16 mouse cellular contexts compared by ENCODE assay signal in the genomic region with DNA sequence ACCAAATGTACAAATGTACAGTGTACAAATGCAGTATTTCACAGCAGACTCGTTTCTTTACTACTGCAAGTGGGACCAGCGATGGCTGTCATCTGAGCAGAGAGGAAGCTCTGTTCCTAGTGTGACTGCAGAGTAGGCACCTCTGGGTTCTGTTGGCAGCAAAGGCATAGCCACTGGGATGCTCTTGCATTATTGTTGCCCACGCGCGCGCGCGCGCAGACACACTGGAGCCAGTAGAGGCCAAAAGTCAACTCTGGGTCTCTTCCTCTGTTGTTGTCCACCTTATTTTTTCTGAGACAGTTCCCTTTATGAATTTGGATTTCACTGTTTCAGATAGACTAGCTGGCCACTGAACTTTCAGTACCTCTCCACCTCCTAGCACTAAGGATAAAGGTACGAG.
"Had no signal": no experiment of that assay in that cellular context is flagged by ENCODE, and none has a peak within 500 bp of the region (broad histone marks: within the 10 kb centered on the region; RNA-seq: fewer than 3 reads in every experiment).

No protein-coding gene starts in this region.

- H3K4me3 ChIP-seq: limb, embryonic 12.5 days; limb, embryonic 15.5 days; liver, embryonic 15.5 days; midbrain, embryonic 12.5 days; midbrain, embryonic 15.5 days; neural tube, embryonic 12.5 days; neural tube, embryonic 15.5 days had no signal

- H3K9me3 ChIP-seq: limb, embryonic 12.5 days; limb, embryonic 15.5 days; liver, embryonic 15.5 days; midbrain, embryonic 12.5 days; midbrain, embryonic 15.5 days; neural tube, embryonic 12.5 days; neural tube, embryonic 15.5 days had no signal

- H3K27me3 ChIP-seq: limb, embryonic 12.5 days; limb, embryonic 15.5 days; liver, embryonic 15.5 days; midbrain, embryonic 12.5 days; midbrain, embryonic 15.5 days; neural tube, embryonic 12.5 days; neural tube, embryonic 15.5 days had no signal

- DNase-seq: kidney, adult 2 months; kidney, postnatal 25 days; left cerebral cortex, postnatal 4 days; right cerebral cortex, adult 18-20 months; right cerebral cortex, postnatal 14 days; right cerebral cortex, postnatal 4 days; thymus, postnatal 25 days had no signal

- H3K9ac ChIP-seq: limb, embryonic 12.5 days; limb, embryonic 15.5 days; liver, embryonic 15.5 days; midbrain, embryonic 12.5 days; midbrain, embryonic 15.5 days; neural tube, embryonic 12.5 days; neural tube, embryonic 15.5 days had no signal

- H3K36me3 ChIP-seq: liver, embryonic 15.5 days; midbrain, embryonic 12.5 days; midbrain, embryonic 15.5 days; neural tube, embryonic 12.5 days; neural tube, embryonic 15.5 days had no signal

- H3K27ac ChIP-seq: kidney, postnatal 0 days; limb, embryonic 12.5 days; limb, embryonic 15.5 days; liver, embryonic 15.5 days; midbrain, embryonic 12.5 days; midbrain, embryonic 15.5 days; neural tube, embryonic 12.5 days; neural tube, embryonic 15.5 days had no signal

- H3K4me2 ChIP-seq: limb, embryonic 12.5 days; limb, embryonic 15.5 days; liver, embryonic 15.5 days; midbrain, embryonic 12.5 days; midbrain, embryonic 15.5 days; neural tube, embryonic 12.5 days; neural tube, embryonic 15.5 days had no signal

- H3K4me1 ChIP-seq: limb, embryonic 12.5 days; liver, embryonic 15.5 days; midbrain, embryonic 12.5 days; midbrain, embryonic 15.5 days; neural tube, embryonic 12.5 days; neural tube, embryonic 15.5 days had no signal

- ATAC-seq: intestine, postnatal 0 days; midbrain, embryonic 15.5 days had no signal
